Mouse (Mus musculus) kidney, postnatal 4 days (tissue): ENCODE measurements around the gene Dock3.

ENCODE experiments used
- DNase-seq, 2 experiments: peaks; one replicate each; pipeline ENCODE4 v3.0.0; 2021; ENCODE audit warnings: mixed read lengths in 2 of 2

The Dock3 gene

DNA sequence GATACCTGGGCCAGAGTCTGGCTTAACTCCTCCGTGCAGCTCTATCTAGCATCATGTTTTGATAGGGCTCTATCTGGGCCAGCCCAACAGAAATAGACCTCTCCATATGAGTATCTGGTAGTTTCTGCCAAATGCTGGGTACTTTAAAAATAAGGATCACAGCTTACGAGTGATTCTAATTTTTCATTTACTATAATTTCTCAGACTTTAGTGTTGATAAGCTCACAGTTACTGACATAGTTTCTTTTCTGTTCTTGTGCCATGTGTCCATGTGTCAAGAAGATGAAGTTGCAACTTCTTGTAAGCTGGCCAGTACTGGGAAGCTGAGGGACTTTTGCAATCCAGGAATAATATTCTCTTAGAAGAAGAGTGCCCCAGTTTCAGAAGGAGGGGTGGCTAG, 228.5 kb downstream of the Dock3 start:
- no peak for DNase-seq

GRCm38 (mm10) chr9:106970742-106971141, 261.0 kb downstream of the Dock3 start:
- DNase-seq, result peak; percentile 18 to 19

GRCm38 (mm10) chr9:106958452-106958851, 273.3 kb downstream of the Dock3 start:
- DNase-seq, result no peak

DNA sequence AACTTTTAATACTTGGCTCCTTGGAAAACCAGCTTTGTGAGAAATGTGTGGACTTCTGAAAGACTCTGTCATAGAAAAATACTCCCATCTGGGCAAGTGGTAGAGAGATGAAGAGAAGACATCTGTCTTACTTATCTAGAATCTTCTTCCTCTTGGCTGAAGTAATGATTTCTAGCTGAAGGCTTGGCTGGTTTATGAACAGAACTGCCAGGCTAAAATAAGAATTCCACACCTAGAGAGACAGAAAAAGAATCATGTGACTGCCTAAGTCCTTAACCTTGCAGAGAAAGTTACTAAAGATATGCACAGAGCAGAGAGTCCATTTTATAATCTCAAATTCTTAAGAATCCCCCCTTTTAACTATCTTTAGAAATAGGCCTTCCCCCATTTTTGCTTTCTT, 276.2 kb downstream of the Dock3 start:
- no peak for DNase-seq

DNA sequence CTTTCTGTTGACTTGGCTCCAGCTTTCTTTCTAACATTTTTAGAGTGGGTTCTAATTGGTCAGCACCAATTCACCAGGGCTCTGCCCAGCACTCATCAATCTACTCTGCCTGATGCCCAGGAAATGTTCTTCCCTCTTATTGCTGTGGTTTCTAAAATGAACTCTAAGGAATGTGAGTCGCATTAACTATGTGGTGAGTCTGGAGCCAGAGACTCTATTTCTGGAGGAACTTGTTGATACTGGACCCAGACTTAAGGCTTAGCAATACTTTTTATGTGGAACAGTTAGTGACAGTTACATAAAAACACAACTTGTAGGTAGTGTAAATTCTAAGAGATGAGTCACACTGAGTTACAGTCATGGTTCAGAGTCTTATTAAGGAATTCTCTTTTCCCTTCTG, 296.7 kb downstream of the Dock3 start:
- DNase-seq, result no peak

- no peak for DNase-seq
These were observed 316.8 kb downstream of the Dock3 start for GRCm38 (mm10) chr9:106914878-106915277.

GRCm38 (mm10) chr9:106913759-106914158, 317.9 kb downstream of the Dock3 start:
- DNase-seq, result no peak

- DNase-seq, result no peak
These were observed 320.1 kb downstream of the Dock3 start for GRCm38 (mm10) chr9:106911624-106912023.

GRCm38 (mm10) chr9:106908715-106909114, 323.0 kb downstream of the Dock3 start:
- DNase-seq, result no peak

DNA sequence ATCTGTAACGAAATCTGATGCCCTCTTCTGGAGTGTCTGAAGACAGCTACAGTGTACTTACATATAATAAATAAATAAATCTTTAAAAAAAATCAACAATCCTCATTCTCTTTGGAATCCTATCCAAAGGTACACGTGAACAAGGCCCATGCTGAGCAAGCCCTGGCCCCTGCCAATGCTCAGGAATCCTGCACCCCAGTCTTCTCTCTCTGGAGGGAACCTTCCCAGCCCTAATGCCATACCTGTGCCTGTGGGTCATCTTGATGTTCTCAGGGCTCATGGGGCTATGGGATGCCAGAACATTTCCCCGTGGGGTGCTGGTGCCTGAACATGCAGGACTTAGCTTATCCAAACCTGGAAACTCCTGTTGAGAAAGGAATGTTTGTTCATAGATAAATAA, 323.5 kb downstream of the Dock3 start:
- no peak for DNase-seq

GRCm38 (mm10) chr9:106906597-106906996, 325.1 kb downstream of the Dock3 start:
- DNase-seq, result no peak

GRCm38 (mm10) chr9:106903791-106904134, 327.9 kb downstream of the Dock3 start:
- peak; percentile 42 to 62 for DNase-seq

DNA sequence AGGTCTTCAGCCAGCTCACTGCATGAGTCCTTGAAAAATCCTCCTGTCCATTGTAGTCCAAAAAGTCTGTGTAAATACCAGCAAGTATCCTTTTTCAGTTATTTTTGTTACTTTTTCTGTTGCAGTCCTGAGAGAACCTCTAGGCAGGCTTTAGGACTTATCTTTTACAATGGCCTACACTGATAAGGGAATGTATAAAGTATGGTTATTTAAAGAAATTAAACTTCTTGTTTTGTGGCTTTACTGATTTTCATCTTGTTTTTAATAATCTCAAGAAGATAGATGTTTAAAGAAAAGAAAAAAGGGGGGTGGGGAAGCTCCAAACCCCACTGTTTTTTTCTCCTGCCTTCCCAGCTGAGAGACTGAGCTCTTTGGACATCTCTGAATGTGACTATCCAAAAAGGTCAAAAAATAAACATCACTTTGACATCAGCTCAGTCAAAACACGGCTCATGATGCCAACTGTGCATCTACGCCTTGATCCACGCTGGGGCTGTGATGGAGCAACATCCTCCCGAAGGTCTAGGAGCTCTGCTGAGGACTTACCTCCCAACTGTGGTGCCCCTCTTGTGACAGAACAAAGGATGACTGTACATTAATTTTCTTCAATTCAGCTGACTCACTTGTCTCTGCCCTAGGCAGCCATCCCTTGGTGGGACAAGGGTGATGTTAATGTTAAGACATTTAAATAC, 328.5 kb downstream of the Dock3 start:
- DNase-seq, result no peak

DNA sequence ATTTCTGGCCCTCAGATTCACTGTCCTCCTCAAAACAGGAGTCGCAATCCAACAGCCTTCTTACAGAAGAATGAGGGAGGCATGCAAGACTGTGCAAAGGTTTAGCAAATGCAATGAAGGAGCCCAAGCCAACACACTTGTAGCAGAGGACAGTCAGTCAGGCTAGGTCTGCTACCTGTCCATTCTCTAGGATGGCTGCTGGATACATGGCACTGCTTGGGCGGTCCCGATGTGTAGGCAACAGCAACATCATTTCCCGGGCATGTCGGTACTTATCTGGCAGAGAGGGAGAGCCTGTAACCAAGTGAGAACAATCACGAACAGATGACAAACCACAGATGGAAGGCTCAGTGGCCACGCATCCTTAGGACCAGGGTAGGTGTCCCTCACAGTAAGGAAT, 330.1 kb downstream of the Dock3 start:
- no peak for DNase-seq

GRCm38 (mm10) chr9:106898901-106899300, 332.8 kb downstream of the Dock3 start:
- DNase-seq, result no peak

- no peak for DNase-seq
These were observed 338.4 kb downstream of the Dock3 start for GRCm38 (mm10) chr9:106893327-106893726.

DNA sequence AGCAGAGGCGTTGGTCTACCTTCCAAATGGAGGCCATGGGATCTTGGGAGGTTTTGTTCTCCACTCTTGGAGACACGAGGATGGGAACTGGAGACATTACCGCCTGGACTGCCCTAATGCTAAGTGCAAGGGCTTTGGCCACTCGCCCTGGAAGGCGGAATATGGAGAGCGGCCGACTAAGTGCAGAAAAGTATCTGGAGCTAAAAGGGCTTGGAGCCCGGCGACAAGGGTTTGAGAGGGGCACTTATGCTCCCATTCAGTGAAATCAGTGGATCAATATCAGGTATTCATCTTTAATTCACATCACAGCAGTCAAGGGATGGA, 339.2 kb downstream of the Dock3 start:
- no peak for DNase-seq

GRCm38 (mm10) chr9:106891829-106892551, 339.7 kb downstream of the Dock3 start, which contains the start of gene Manf:
Gene Manf (minus strand): TSS chr9:106891979.
- DNase-seq, result peak; percentile 95 to 98

GRCm38 (mm10) chr9:106891341-106891741, 340.4 kb downstream of the Dock3 start:
- DNase-seq, result no peak

DNA sequence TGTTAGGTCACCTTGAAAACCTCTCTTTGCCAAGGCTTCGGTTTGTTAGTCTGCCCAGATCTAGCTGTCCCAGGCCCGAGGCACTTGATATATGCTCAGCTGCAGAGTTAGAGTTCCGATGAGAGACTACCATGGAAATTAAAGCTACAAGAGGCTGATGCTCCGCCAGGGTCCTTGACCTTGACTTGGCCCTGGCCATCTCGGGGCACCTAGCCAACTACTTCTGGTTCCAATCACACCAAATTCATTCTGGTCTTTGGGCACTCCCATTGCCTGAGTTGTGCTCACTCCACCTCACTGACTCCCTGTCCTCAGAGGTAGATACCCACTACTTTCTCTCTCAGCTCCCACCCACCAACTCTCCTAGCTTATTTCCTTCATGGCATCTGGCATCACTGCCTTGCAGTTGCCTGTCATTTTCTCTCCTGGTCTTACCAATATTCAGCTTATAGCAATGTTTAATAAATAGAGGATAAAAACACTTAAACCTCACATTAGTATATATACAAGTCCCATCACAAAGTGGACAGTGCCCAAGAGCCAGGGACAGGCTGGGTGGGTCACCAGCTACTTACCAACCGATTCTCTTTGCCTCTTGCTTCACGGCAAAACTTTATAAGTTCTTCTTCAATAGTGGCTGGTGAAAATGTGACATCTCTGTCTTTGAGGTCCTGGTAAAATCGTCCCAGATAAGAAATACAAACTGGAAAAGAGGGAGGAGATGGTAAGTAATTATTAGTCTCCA, 341.0 kb downstream of the Dock3 start:
- no peak for DNase-seq

GRCm38 (mm10) chr9:106889321-106889720, 342.4 kb downstream of the Dock3 start:
- DNase-seq, result no peak

DNA sequence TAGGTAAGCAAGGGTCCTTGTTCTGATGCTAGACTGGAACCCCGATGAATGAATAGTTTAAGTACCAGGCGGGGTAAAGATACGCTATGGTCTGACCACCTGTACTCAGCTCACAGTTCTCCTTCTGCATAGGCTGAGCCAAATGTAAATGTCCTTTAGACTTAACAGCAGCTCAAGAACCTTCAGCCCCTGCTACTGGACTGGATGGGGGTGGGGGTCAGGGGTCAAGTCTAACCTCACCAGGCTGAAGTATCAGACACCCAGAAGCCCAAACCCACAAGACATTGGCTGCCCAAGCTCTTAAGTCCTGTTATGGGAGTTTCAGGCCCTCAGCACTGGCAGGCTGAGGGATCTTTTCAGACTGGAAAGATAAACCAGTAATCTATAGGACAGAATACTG, 343.4 kb downstream of the Dock3 start:
- DNase-seq, result no peak

DNA sequence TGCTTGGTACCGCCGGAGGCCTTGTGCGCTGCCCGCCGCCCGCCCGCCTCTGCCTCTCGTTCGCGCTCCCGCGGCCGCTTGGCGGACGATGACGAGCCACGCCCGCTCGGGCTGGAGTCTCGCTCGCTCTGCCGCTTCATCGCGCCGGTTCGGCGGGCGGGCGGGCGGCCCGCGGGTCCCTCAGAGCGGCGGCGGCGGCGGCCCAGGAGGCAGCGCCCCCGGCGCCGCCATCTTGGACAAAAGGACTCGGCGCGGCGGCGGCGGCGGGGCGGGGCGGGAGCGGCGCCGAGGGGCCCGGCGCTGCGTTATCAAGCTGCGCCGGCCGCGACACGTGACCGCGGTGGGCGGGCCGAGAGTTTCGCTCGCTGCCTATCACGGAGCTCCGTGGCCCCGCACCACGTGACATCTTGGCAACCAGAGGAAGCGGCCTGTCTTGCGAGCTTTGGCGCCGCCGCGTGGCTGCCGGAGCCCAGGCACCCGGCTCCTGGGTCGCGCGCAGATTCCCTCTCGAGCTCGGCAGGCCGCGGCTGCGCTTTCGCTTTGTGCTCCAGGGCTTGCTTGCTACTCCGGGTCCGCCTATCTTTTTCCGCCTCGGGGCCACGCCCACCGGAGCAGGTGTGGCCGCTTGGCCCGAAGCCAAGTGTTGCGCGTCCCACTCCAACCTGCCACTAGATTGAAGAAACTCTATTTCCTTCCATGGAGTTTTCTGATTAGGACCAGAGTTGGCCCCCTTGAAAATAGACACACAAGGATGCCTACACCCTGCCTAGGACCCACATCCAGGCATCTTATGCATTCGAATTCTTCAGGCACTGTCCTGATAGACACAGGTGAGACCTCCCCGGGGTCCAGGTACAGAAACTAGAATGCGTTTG, 344.6 kb downstream of the Dock3 start, which contains the start of gene Rbm15b:
Rbm15b (minus strand) TSS at position 601 of the 875 bp plus-strand sequence.
- peak; percentile 99 to 100 for DNase-seq
